Mouse (Mus musculus): Measurements from ENCODE around the gene Ppm1n. TPM values are rescaled to one million over a fixed set of nuclear protein-coding genes. Genes with fewer than 3 reads are reported as not detected.
A peak's percentile ranks its signal among the peaks of the same experiment; 100 is the strongest.

The Ppm1n gene
- polyA plus RNA-seq, 1 experiment from 2014 or later: 1.0 TPM

DNA sequence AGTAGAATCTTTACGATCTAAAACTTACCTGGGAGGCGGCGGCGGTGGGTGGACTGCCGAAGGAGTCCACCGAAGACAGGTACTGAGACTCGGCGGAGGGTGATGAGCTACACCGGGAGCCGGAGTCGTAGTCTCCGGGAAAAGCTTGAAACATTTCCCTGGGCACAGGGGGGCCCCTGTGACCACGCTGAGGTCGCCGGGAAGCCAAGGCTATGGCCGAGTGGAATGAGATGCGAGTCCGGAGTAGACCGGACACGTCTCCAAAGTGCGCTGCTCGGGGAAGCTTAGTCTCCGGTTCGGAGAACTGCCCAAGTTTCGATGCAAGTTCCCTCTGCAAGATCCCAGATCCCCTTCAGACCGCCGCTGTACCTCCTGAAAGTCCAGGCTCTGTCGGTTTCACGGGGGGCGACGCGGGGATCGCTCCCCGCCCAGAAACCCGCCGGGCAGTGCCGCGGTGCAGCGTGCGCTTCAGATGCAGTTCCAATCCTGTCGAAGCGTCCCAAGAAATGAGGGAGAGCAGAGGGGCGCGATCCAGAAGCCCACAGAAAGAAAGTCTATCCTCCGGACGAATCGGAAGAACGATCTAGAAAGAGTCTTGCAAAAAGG is 29.5 kb upstream of the Ppm1n start:
- no peak for ATAC-seq (ENCODE audit: low FRiP score)
- no peak for DNase-seq (ENCODE audit: low spot score)
- Histone ChIP-seq H3K4me2 (replicated peaks) (peak overlapping the region; percentile 69), H3K27me3 (ENCODE audit: control insufficient read depth, insufficient read depth, low read length) (peaks cover 31% of the 10 kb centered on the region), H3K36me3 (replicated peaks; ENCODE audit: control insufficient read depth, insufficient read depth) (no peaks in the 10 kb centered on the region), H3K27ac (no peak overlapping the region), H3K4me1 (replicated peaks; ENCODE audit: control insufficient read depth, insufficient read depth, low read length) (peaks cover 21% of the 10 kb centered on the region), H3K4me3 (replicated peaks; ENCODE audit: low read length) (peak overlapping the region; percentile 51), H3K9me3 (ENCODE audit: control insufficient read depth, low read length) (no peaks in the 10 kb centered on the region), H3K9ac (peak overlapping the region; percentile 47)
- WGBS: 1% methylated on average over 48 of the region's 48 CpGs

DNA sequence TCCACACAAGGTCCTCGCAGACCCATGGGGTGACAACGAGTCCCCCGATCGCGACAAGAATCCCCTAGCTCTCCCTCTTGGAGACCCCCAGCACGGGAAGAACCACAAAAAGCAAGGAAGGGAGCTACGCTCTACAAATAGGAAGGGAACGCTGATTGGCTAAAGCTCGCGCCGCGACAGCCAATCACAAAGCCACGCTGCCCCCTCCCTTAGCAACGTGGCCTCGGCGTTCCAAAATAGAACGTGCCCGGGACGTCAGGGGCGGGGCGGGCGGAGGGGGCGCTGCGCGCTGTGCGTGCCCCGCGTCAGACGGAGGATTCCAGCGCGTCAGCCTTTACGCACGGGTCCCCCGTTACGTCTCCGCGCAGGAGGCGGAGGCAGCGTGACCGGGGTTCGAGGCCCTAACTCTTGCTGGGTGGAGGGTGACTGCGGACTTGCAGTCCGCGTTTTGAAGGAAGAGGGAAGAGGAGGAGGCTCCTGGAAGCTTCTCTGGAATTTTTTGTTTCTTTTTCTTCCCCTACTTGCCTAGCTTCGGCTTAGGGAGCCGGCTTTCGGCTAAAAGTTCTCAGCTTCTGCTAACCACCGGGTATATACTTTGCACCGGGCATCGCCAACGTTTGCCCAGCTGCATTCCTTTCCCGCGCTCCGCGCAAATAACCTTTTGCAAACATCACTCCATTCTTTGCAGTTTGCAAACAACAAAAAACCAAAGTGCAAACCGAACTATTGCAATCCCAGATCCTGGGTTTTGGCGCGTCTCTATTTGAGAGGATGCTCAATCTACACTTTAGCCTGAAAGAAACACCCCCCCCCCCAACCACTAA is 28.8 kb upstream of the Ppm1n start:
- no peaks in the 10 kb centered on the region for H3K36me3 ChIP-seq (replicated peaks; ENCODE audit: control insufficient read depth, insufficient read depth)
- H3K4me3 ChIP-seq (replicated peaks; ENCODE audit: low read length): peak overlapping the region; percentile 51
- H3K9me3 ChIP-seq (ENCODE audit: control insufficient read depth, low read length): no peaks in the 10 kb centered on the region
- H3K4me2 ChIP-seq (replicated peaks): peak overlapping the region; percentile 69
- H3K27ac ChIP-seq: peak overlapping the region; percentile 5; the same call in 1 of the 2 replicates
- peaks cover 21% of the 10 kb centered on the region for H3K4me1 ChIP-seq (replicated peaks; ENCODE audit: control insufficient read depth, insufficient read depth, low read length)
- WGBS: under 1% methylated on average over 58 of the region's 58 CpGs
- peak overlapping the region; percentile 43 for H3K9ac ChIP-seq
- peak; percentile 88 for ATAC-seq (ENCODE audit: low FRiP score)
- H3K27me3 ChIP-seq (ENCODE audit: control insufficient read depth, insufficient read depth, low read length): peaks cover 38% of the 10 kb centered on the region
- DNase-seq (ENCODE audit: low spot score): peak; percentile 93

DNA sequence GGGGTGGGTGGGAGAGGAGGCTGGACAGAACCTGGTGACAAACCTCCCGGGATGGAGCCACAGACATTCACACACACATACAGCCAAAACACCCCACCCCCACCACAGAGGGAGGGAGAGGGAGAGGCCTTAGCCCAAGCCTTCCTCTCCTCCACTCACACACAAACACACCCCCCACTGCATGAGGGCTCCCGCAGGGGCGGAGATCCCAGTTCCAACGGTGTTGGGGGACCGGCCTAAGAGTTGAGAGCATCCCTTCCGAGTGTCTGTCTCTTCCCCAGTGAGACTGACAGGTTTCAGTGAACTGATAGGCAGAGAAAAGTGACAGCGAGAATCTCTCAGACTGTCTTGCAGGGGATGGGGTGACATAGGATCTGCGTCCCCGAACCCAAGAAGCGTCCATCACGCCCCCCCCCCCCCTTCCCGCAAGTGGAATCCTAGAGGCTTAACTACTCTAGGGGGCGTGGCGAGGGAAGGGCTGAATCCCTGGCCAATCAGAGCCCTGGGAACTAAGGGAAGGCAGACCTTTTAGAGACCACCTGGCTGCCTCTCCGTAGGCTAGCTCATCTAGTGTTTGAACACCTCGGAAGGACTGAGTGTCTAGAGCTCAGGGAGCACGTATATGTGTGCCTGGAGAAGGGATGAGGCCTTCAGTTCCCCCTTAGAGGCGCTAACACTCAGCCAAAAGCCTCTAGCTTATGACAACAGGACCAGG is 28.0 kb upstream of the Ppm1n start:
- Histone ChIP-seq H3K27ac (peak overlapping the region; percentile 5; the same call in 1 of the 2 replicates), H3K27me3 (ENCODE audit: control insufficient read depth, insufficient read depth, low read length) (peaks cover 46% of the 10 kb centered on the region)

DNA sequence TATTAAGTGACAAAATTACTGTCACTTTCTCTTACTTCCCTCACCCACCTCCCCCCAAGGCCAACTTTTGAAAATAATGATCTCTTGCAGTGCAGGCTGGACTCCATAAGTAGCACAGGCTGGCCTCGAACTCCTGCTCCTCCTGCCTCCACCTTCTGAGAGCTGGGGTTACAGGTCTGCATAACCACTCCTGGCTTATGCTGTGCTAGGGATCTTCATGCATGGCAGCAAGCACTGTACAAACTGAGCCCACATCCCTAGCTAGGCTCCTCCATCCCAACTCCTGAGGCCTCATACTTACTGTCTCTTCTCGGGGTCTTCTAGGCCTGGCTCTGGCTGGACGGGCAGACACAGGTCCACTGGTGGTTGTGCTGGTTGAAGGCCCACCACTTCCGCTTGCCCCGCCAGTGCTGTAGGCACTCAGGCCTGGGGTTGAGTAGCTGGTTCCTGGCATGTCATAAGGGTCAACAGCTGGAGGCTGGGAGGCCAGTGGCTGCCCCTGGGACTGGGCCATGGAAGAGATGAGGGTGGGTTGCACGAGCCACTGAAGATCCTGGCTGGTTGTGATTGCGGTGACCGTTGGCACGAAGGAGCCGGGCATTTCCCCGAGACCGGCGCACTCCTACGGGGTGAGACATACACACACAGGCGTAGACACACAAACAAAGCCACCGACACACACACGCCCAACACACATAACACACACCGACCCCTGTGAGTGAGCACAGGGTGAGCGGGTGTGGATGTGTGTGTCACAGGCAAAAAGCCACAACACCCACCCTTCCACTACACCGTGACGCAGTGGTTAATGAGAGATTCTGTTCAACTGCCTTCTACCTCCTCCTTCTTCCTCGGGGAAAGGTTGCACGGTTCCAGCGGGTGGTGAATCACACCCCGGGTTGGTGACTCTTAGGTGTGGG is 27.2 kb upstream of the Ppm1n start:
- Histone ChIP-seq H3K27me3 (ENCODE audit: control insufficient read depth, insufficient read depth, low read length) (peaks cover 54% of the 10 kb centered on the region), H3K27ac (no peak overlapping the region), H3K36me3 (replicated peaks; ENCODE audit: control insufficient read depth, insufficient read depth) (no peaks in the 10 kb centered on the region)

More for the DNA sequence above, 28.0 kb upstream of the Ppm1n start:
- Histone ChIP-seq H3K9ac (peak overlapping the region; percentile 29; the same call in 1 of the 2 replicates), H3K4me2 (replicated peaks) (peak overlapping the region; percentile 69), H3K36me3 (replicated peaks; ENCODE audit: control insufficient read depth, insufficient read depth) (no peaks in the 10 kb centered on the region), H3K4me1 (replicated peaks; ENCODE audit: control insufficient read depth, insufficient read depth, low read length) (peaks cover 21% of the 10 kb centered on the region), H3K9me3 (ENCODE audit: control insufficient read depth, low read length) (no peaks in the 10 kb centered on the region), H3K4me3 (replicated peaks; ENCODE audit: low read length) (peak overlapping the region; percentile 51)
- WGBS: 3% methylated on average over 18 of the region's 18 CpGs
- ATAC-seq (ENCODE audit: low FRiP score) (peak; percentile 40), DNase-seq (ENCODE audit: low spot score) (peak; percentile 50)

DNA sequence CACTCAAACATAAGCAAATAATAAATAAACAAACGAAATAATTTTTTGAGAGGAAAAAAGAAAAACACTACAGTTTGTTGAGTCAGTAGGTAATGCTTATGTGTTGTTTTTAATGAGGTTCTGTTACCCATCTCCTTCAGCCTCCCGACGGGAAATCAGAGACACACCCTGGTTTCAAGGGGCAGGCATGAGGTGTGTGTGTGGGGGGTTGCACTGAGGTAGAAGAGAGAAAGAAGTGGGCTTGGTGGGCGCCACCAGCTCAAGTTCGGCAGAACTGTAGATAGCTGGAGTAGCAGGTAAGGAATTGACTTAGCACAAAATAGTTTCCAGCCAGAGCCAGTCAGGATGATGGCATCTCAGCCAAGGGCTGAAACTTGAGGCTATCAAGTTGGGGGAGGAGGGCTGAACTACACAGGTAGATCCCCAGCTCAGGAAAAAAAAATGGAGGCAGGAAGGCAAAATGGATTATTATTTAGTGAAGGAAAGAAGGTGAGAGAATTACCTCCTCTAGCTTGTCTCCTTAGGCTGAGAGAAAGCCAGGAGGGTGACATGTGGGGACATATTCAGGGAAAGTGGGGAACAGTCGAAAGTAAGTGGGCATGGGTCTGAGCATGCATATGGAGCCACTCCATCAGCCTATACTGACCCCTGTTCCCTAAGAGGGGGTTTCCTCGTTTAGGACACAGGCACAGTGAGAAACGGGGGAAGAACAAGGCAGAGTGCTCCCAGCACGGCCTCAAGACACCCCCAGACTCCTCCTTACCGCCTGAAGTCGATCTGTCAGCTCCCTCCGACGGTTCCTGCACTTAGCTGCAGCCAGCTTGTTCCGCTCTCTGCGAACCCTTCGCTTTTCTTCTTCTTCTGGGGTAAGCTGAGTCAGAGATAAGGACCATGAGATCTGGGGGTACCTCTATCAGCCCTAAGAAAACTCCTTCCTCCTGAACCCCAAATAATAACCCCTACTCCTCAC is 26.2 kb upstream of the Ppm1n start:
- H3K27me3 ChIP-seq (ENCODE audit: control insufficient read depth, insufficient read depth, low read length): peaks cover 62% of the 10 kb centered on the region
- peaks cover 21% of the 10 kb centered on the region for H3K4me1 ChIP-seq (replicated peaks; ENCODE audit: control insufficient read depth, insufficient read depth, low read length)
- ATAC-seq (ENCODE audit: low FRiP score): no peak

More for the DNA sequence above, 27.2 kb upstream of the Ppm1n start:
- no peaks in the 10 kb centered on the region for H3K9me3 ChIP-seq (ENCODE audit: control insufficient read depth, low read length)
- no peak overlapping the region for H3K9ac ChIP-seq
- peaks cover 21% of the 10 kb centered on the region for H3K4me1 ChIP-seq (replicated peaks; ENCODE audit: control insufficient read depth, insufficient read depth, low read length)
- ATAC-seq (ENCODE audit: low FRiP score) (no peak), DNase-seq (ENCODE audit: low spot score) (no peak)
- H3K4me2 ChIP-seq (replicated peaks): peak overlapping the region; percentile 69; the same call in 1 of the 2 replicates
- H3K4me3 ChIP-seq (replicated peaks; ENCODE audit: low read length): no peak overlapping the region
- WGBS: 69% methylated on average over 25 of the region's 25 CpGs

DNA sequence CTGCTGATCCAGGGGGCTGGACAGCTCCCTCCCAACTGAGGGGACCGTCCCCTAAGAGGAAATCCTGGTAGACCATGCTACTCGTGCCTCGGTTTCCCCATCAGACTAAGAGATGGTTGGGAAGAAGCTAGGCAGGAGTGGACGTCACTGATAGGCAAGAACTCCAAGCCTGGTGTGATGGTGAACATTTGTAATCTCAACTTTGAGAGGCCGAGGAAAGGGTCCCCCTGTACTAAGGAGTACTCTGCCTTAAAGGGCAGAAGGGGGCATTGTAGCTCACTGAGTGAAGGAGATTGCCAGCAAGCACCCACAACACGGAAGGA is 25.5 kb upstream of the Ppm1n start:
- DNase-seq (ENCODE audit: low spot score) (no peak), ATAC-seq (ENCODE audit: low FRiP score) (no peak)
- Histone ChIP-seq H3K4me3 (replicated peaks; ENCODE audit: low read length) (no peak overlapping the region), H3K9me3 (ENCODE audit: control insufficient read depth, low read length) (no peaks in the 10 kb centered on the region), H3K36me3 (replicated peaks; ENCODE audit: control insufficient read depth, insufficient read depth) (no peaks in the 10 kb centered on the region), H3K4me2 (replicated peaks) (no peak overlapping the region), H3K27ac (no peak overlapping the region), H3K4me1 (replicated peaks; ENCODE audit: control insufficient read depth, insufficient read depth, low read length) (peaks cover 21% of the 10 kb centered on the region), H3K27me3 (ENCODE audit: control insufficient read depth, insufficient read depth, low read length) (peaks cover 62% of the 10 kb centered on the region), H3K9ac (peak overlapping the region; percentile 41)
- WGBS: 7% methylated on average over 6 of the region's 6 CpGs

More for the DNA sequence above, 26.2 kb upstream of the Ppm1n start:
- H3K27ac ChIP-seq: no peak overlapping the region
- H3K9ac ChIP-seq: no peak overlapping the region
- no peak overlapping the region for H3K4me2 ChIP-seq (replicated peaks)
- DNase-seq (ENCODE audit: low spot score): no peak
- no peaks in the 10 kb centered on the region for H3K9me3 ChIP-seq (ENCODE audit: control insufficient read depth, low read length)
- H3K36me3 ChIP-seq (replicated peaks; ENCODE audit: control insufficient read depth, insufficient read depth): no peaks in the 10 kb centered on the region
- WGBS: 45% methylated on average over 16 of the region's 16 CpGs
- no peak overlapping the region for H3K4me3 ChIP-seq (replicated peaks; ENCODE audit: low read length)

DNA sequence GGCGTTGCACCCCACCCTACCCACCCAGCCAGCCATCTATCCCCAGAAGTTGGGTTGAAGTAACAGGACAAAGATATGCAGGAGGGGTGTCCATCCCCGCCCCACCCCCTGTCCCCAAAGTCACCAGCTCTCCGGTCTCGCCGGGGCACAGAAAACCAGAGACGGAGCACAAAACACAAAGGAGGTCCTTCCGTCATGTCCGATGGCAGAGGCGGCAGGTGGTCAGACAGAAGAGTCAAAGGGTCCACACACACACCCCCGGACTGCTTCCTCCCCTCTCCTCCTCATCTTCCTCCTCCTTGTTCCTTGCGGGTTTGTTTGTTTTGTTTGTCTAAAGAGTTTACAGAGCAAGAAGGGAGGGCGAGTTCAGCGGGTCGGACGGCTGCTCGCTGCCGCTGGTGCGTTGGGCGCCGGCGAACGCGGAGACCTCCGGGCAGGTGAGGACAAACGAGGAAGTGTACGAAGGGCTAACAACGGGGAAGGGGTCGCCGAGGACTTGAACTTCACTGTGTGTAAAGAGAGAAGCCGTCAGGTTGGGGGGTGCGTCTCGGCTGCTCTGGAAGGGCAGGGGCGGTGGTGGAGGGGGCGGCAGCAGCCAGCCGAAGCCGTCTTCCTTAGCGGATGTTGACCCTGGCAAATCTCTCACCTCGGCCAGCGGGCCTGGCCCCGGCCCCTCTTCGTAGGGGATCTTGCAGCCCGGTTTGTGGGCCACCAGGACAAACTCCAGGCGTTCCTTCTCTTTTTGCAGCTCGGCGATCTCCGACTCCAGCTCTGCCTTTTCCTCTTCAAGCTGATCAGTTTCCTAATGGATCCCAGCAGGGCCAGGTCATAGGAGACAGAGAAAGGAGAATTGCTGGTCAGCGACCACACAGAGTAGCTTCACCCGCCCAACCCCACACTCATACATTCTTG is 24.9 kb upstream of the Ppm1n start:
- no peak for ATAC-seq (ENCODE audit: low FRiP score)
- Histone ChIP-seq H3K4me3 (replicated peaks; ENCODE audit: low read length) (peak overlapping the region; percentile 28), H3K9me3 (ENCODE audit: control insufficient read depth, low read length) (no peaks in the 10 kb centered on the region), H3K4me2 (replicated peaks) (peak overlapping the region; percentile 46), H3K36me3 (replicated peaks; ENCODE audit: control insufficient read depth, insufficient read depth) (no peaks in the 10 kb centered on the region), H3K27ac (no peak overlapping the region), H3K4me1 (replicated peaks; ENCODE audit: control insufficient read depth, insufficient read depth, low read length) (peaks cover 21% of the 10 kb centered on the region), H3K9ac (peak overlapping the region; percentile 41), H3K27me3 (ENCODE audit: control insufficient read depth, insufficient read depth, low read length) (peaks cover 62% of the 10 kb centered on the region)
- 2% methylated on average over 48 of the region's 48 CpGs for WGBS
- DNase-seq (ENCODE audit: low spot score): no peak
